Mouse (Mus musculus) cerebellum, adult 2 months (tissue): ENCODE measurements around the gene Ccdc34.

ENCODE experiments used
- CTCF ChIP-seq: fragments of 200-500 bp; IDR thresholded peaks from 2 replicates; pipeline ENCODE4 v1.5.1; 2011; ENCODE audit warnings: low read depth, mild to moderate bottlenecking, control low read depth, low read length, moderate library complexity, borderline replicate concordance; ENCODE audit not compliant: insufficient read depth
- POLR2A ChIP-seq: fragments of 200-500 bp; IDR thresholded peaks from 2 replicates; pipeline ENCODE4 v1.6.1; 2011; ENCODE audit warnings: low read length, control low read depth, borderline replicate concordance; ENCODE audit not compliant: insufficient read depth

GRCm38 (mm10) chr2:110182248-110182647 lies 164.6 kb downstream of the Ccdc34 start:
- TF ChIP-seq POLR2A (no peak), CTCF (no peak)
